In genomic region chr19:17443581-17443980, GRCm38 (mm10) we compare ENCODE assay signal across 28 mouse cellular contexts. TPM values are rescaled to one million over a fixed set of nuclear protein-coding genes. Genes with fewer than 3 reads are reported as not detected.
DNase-seq lines count a peak whose midpoint lies in the region; ATAC-seq and TF ChIP-seq lines count a peak whose summit lies in the region.
"Had no signal": no experiment of that assay in that cellular context is flagged by ENCODE, and none has a peak within 500 bp of the region (broad histone marks: within the 10 kb centered on the region; RNA-seq: fewer than 3 reads in every experiment).

No protein-coding gene starts in this region.

- no peak overlapping the region for H3K4me3 ChIP-seq in kidney, adult 2 months (ENCODE audit: insufficient read depth, low read depth, low read length)
- H3K4me3 ChIP-seq in kidney, embryonic 16.5 days (ENCODE audit: low read length): no peak overlapping the region
- H3K4me3 ChIP-seq in forebrain, embryonic 15.5 days: no peak overlapping the region
- H3K4me3 ChIP-seq: heart, embryonic 12.5 days; hindbrain, embryonic 10.5 days; limb, embryonic 10.5 days; lung, embryonic 15.5 days; myocyte; neural tube, embryonic 13.5 days had no signal

- H3K9ac ChIP-seq in kidney, embryonic 16.5 days (replicated peaks; ENCODE audit: low read length): no peak overlapping the region
- H3K9ac ChIP-seq in forebrain, embryonic 15.5 days (replicated peaks): no peak overlapping the region
- H3K9ac ChIP-seq: heart, embryonic 12.5 days; liver, embryonic 14.5 days; lung, embryonic 15.5 days; neural tube, embryonic 13.5 days had no signal

- no peak overlapping the region for H3K4me2 ChIP-seq in kidney, embryonic 16.5 days (replicated peaks; ENCODE audit: low read depth, low read length)
- H3K4me2 ChIP-seq in forebrain, embryonic 15.5 days (replicated peaks): no peak overlapping the region
- H3K4me2 ChIP-seq: heart, embryonic 12.5 days; lung, embryonic 15.5 days; neural tube, embryonic 13.5 days had no signal

- H3K9me3 ChIP-seq in kidney, embryonic 16.5 days (ENCODE audit: low read length): no peaks in the 10 kb centered on the region
- H3K9me3 ChIP-seq in forebrain, embryonic 15.5 days: no peaks in the 10 kb centered on the region
- H3K9me3 ChIP-seq: heart, embryonic 12.5 days; hindbrain, embryonic 10.5 days; limb, embryonic 10.5 days; lung, embryonic 15.5 days; neural tube, embryonic 13.5 days had no signal

- H3K27me3 ChIP-seq in kidney, adult 2 months (replicated peaks; ENCODE audit: control insufficient read depth, insufficient read depth, low read length): no peaks in the 10 kb centered on the region
- H3K27me3 ChIP-seq in kidney, embryonic 16.5 days (ENCODE audit: insufficient read depth, low read length): no peaks in the 10 kb centered on the region
- H3K27me3 ChIP-seq in forebrain, embryonic 15.5 days: no peaks in the 10 kb centered on the region
- H3K27me3 ChIP-seq: CH12.LX; heart, embryonic 12.5 days; lung, embryonic 15.5 days; neural tube, embryonic 13.5 days had no signal

- ATAC-seq in kidney, embryonic 16.5 days (ENCODE audit: low FRiP score, low TSS enrichment): no peak
- peak; percentile 57 for ATAC-seq in megakaryocyte progenitor cell, adult 5-6 weeks (replicated peaks; ENCODE audit: poor library complexity)
- ATAC-seq in forebrain, embryonic 15.5 days (replicated peaks): no peak
- ATAC-seq: activated CD4-positive, CD25-positive, alpha-beta regulatory T cell, adult 4 months; forebrain, embryonic 14.5 days; hindbrain, postnatal 0 days; midbrain, embryonic 16.5 days had no signal

- no peaks in the 10 kb centered on the region for H3K36me3 ChIP-seq in kidney, adult 2 months (ENCODE audit: control insufficient read depth, insufficient read depth, low read length)
- H3K36me3 ChIP-seq in kidney, embryonic 16.5 days (ENCODE audit: insufficient read depth, low read length): no peaks in the 10 kb centered on the region
- H3K36me3 ChIP-seq in forebrain, embryonic 15.5 days: no peaks in the 10 kb centered on the region
- H3K36me3 ChIP-seq: heart, embryonic 12.5 days; hindbrain, embryonic 10.5 days; limb, embryonic 10.5 days; lung, embryonic 15.5 days; neural tube, embryonic 13.5 days had no signal

- TF ChIP-seq CTCF in kidney, adult 2 months (conservative IDR thresholded peaks at IDR 0.05; ENCODE audit: insufficient read depth, insufficient read length, low read depth, low read length): no peak

- DNase-seq in kidney, adult 2 months: peak; percentile 57
- peak; percentile 11 for DNase-seq in R1 (ENCODE audit: low read depth, low spot score)
- DNase-seq in gonadal fat pad, adult 2 months (ENCODE audit: low read depth): peak; percentile 22
- DNase-seq in right cerebral cortex, postnatal 25 days: no peak
- DNase-seq: adrenal gland, postnatal 25 days; B cell, adult 2 months; cerebellum, adult 8-10 months; cerebellum, postnatal 36 days; heart, postnatal 10 days; lung, postnatal 36 days; retina, postnatal 1 day; thymus, adult 18-20 months; thymus, postnatal 36 days had no signal

- H3K27ac ChIP-seq in kidney, adult 2 months (ENCODE audit: insufficient read depth, low read depth, low read length): no peak overlapping the region
- H3K27ac ChIP-seq in kidney, embryonic 16.5 days (ENCODE audit: low read length): no peak overlapping the region
- no peak overlapping the region for H3K27ac ChIP-seq in forebrain, embryonic 15.5 days (replicated peaks)
- H3K27ac ChIP-seq: hindbrain, embryonic 10.5 days; hindbrain, postnatal 0 days; limb, embryonic 10.5 days; liver, embryonic 14.5 days; lung, embryonic 15.5 days; neural tube, embryonic 13.5 days had no signal

- 78% methylated on average over 7 of the region's 7 CpGs for WGBS in kidney, adult 2 months
- 77% methylated on average over 7 of the region's 7 CpGs for WGBS in kidney, embryonic 16.5 days
- 91% methylated on average over 7 of the region's 7 CpGs for WGBS in forebrain, embryonic 15.5 days

- no peak for TF ChIP-seq POLR2A in kidney, adult 2 months (IDR thresholded peaks at IDR 0.05; ENCODE audit: low read depth, low read length)

- no peaks in the 10 kb centered on the region for H3K4me1 ChIP-seq in kidney, adult 2 months (ENCODE audit: control insufficient read depth, insufficient read depth, low read length)
- peaks cover 6% of the 10 kb centered on the region; the same call in 1 of the 2 replicates for H3K4me1 ChIP-seq in kidney, embryonic 16.5 days (ENCODE audit: insufficient read depth, low read length)
- H3K4me1 ChIP-seq in forebrain, embryonic 15.5 days: no peaks in the 10 kb centered on the region
- H3K4me1 ChIP-seq: heart, embryonic 12.5 days; hindbrain, embryonic 10.5 days; lung, embryonic 15.5 days had no signal

RNA-seq across cellular contexts. Expression of gene Rfk, which starts 49.7 kb away (rescaled TPM):
- 88.3 and 98.3 TPM in 2 replicates for polyA plus RNA-seq in kidney, adult 2 months (2012; rRNA removed)
- 78.6 and 79.5 TPM in 2 replicates for polyA plus RNA-seq in kidney, embryonic 16.5 days (2015; fragmentation: Nextera tagmentation; extraction: Ambion mirVana)
- polyA plus RNA-seq in gonadal fat pad, adult 2 months (2012; rRNA removed): 42.8 and 67.8 TPM in 2 replicates
- 74.3 and 75.3 TPM in 2 replicates for total RNA-seq in megakaryocyte progenitor cell, adult 5-6 weeks (2015)
- 26.6 and 26.9 TPM in 2 replicates for total RNA-seq in megakaryocyte progenitor cell, adult 5-6 weeks (2017)
- polyA plus RNA-seq in forebrain, embryonic 15.5 days (2015; fragmentation: Nextera tagmentation; extraction: Ambion mirVana): 75.1 and 77.5 TPM in 2 replicates
